Mouse (Mus musculus) MEL-GATA-1-ER (cell line): ENCODE measurements around the gene Kcnk10.

Experiments
- DNase-seq: peaks from one replicate; pipeline ENCODE4 v3.0.0-alpha.2; 2012; ENCODE audit warnings: low read depth; ENCODE audit errors: extremely low read depth

The Kcnk10 gene

DNA sequence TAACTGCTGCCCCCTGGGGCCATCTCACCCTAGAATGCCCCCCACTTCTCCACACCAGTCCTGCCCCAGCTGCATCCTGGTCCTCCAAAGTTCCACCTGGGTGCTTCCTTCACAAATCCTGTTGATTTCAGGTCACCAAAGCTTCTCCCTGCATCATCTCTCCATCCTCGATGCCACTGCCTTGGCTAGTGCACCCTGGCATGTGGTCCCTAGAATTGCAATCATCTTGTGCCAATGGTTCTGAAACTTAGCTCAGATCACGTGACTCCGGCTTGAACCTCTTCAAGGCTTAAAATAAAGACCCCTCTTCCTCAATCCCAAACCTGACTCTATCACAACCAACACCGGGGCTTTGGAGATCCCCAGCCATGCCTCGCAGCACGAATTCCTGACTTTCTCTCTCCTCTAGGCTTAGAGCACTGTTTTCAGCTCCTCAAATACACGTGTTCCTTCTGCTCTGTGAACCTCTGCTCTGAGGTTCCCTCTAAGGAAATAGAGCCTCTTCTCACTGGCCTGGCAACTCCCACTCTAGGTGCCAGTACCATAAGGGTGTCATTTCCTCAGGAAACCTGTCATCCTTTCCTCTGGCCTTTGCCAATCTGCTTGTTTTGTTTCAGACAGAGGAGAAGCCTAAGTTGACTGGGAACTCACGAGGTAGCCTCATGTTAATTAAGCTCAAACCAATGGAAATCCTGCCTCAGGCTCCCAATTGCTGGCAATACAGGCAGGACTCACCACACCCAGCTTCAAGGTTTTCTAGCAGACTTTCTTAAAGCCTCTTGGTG, 6.0 kb downstream of the Kcnk10 start:
- DNase-seq = no peak

DNA sequence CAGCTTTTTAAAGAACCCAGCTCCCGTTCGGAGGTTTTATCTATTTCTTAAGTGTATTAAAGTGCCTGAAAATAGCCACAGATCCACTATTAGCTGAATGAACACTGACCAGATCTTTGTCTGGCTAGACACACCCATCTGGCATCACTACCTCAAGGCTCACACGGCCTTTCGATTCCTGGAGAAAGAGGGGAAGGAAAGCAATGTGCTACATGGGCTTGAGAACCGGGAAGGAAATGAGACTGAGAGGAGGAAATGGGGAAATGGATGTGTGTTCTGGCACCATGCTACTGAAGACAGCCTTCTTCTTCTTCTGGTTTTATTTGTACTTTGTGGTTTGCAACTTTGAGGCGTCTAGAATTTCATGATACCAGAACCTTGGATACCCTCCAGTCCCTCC, 8.7 kb downstream of the Kcnk10 start:
- DNase-seq = no peak

DNA sequence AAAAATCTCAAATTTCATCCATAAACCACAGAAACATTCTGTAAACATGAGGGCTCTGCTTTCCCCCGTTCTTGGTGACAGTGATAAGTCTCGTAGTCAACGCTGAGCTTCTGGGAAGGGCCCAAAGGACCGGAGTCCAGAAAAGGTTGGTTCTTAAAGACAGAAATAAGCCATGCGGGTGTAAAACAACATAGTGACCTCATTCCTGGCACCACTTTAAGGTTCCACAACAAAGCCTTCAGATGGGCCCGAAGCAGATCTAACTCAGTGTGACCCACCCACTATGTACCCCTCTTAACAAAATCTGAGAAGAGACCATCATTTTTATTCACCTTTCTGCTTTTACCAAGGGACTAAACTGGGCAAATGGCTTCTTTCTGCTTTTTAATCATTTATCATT, 10.2 kb downstream of the Kcnk10 start:
- no peak for DNase-seq

DNA sequence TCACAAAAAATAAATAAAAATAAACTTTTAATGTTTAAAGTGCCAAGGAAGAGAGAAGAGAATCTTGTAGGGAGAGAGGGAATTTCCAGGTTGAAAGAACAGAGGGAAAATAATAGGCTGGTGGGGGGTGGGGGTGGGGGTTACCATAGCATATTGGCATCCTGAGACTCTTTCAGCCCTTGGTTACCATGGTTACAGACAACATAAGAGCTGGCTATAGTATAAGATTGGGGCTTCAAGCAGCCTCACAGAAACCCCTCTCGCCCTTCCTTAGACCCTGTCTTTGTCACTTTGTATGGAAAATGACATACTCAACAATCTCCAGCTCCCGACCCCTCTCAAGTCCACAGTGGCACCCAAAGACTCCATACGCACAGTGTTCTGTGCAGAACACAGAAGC, 13.7 kb downstream of the Kcnk10 start:
- no peak for DNase-seq

DNA sequence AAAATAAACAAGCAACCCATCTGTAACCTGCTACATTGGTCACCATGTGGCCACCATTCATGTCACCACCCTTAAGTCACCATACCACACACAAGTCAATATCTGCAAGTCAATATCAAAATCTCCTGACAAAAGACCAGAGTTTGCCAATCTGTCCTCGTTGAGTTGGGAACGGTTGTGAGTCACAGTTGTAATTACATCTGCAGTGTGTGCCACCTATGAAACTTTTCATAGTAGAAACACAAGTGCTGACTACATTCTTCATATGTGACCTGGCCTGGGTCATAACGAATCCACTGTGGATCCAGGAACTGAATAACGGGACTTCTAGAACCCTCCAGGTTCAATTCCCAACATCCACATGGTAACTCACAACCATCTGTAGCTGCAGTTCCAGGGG, 14.8 kb downstream of the Kcnk10 start:
- DNase-seq = no peak

DNA sequence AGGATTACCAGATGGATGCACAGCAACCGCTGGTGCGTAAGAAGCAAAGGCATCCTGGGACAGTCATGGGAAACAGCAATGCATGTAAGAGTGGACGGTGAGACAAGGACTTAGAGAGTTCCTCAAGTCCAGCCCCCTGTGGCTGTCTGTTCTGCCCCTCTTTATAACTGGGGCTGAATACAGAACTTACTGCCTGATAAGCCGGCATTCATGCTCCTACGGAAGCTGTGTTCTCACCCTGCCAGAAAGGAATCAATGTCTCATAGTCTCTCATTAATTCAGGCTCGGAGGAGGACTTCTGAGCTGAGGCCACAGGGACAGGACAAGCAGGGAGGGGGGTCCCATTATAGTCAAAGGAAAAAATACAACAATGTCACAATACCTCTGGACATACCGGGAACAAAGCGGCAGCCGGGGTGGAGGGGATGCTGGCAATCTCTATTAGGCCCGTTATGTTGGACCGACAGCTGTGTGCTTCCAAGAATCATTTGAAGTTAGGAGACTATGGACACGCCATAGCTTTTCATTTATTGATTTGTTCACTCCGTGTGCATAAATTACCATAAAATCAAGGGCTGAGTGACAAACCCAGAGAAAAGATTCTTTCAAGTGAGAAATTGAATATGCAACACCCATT, 15.7 kb downstream of the Kcnk10 start:
- no peak for DNase-seq

DNA sequence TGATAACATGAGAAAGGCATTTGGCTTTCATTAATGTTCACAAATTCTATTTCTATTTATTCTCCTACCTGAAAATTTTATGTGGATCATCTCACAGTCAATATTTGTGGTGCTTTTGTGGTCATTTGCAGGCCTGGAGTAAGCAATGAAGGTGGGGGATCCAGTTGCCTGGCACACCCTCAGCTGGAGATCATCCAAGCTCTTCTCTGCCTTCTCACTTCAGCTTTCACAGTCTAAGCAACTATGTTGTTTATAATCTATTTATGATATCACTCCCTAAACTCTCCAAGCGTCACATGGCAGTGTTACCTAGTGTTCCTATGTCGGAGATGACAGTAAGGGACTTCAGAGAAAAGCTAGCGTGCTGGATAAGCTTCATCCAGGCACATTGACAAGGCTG, 18.1 kb downstream of the Kcnk10 start:
- no peak for DNase-seq

DNA sequence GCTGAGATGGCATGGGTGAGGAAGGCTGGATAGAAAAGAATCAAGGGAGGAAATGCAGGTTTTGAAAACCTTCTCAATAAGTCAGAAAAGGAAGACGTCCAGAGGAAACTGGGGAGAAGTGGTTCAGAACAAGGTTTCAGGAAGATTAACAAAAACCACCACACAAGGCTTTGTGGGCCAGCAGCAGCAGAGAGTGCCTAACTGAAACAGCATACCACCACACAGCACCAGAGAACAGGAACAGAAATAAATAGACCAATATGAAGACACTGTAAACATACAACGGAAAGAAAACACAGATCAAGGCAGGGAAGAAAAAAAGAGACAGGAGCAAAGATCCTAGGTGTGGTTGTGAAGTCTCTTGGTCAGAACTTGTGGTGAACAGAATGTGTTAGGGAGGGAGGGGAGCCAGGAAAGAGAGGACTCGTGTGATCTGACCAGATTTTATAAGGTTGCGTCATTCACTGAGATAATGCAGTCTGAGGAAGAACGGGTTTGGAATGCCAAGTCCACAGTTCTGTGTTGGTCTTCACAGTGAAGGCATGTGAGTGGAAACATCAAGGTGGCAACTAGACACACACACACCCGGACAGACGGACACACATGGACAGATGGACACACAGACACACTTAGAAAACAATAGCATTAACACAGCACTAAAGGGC, 21.0 kb downstream of the Kcnk10 start:
- DNase-seq = no peak

DNA sequence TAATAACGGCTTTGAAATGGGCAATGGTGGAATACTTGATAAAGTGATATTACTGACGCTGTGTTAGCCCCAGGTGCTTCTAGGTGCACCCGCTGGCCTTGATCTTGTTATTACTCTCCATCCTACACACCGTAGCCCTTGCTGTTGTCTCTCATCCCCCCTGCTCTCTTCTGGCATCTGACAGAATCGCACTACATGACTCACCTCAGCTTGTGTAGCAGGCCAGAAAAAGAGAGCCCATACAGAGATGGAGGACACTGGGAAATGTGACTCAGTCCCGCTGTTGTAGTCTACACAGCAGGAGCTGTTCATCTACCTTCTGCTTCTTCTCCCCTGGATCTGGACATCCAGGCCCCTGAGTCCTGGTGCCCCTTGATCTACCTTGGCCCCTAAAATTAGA, 28.1 kb downstream of the Kcnk10 start:
- no peak for DNase-seq

DNA sequence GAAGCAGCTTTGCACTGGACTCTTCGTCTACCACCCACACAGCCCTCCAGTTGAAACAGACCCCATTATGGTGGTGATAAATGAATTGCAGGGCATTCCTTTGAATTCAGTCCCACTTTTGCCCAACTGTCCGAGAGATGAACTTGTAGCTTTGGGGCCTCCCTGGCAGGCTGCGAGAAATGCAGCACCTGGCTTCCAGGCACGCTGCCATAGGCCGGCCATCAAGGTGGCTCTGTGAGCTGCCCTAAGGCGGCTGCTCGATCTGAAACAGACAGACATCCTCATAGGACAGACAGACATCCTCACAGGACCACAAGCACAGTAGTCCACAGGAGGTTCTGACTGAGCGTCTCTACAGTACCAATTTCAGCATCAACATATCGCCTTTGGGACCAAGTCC, 30.0 kb downstream of the Kcnk10 start:
- DNase-seq = no peak

DNA sequence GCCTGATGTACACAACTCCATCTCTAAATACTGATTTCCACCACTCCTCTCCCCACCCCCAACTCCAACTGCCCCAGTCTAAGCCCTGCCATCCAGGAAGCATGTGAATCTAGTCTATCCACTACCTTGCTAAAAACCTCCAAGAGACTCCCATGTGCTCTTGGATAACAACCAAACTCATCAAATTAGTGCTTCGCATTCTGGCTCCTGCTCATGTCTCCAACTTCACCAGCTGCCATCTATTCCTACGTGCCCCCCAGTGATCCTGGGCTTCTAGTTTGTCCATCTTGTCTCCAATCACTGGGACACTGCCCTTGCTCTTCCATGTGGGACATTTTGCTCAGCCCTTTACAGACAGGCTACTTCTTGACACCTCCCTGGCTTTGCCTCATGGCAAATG, 32.2 kb downstream of the Kcnk10 start:
- no peak for DNase-seq

DNA sequence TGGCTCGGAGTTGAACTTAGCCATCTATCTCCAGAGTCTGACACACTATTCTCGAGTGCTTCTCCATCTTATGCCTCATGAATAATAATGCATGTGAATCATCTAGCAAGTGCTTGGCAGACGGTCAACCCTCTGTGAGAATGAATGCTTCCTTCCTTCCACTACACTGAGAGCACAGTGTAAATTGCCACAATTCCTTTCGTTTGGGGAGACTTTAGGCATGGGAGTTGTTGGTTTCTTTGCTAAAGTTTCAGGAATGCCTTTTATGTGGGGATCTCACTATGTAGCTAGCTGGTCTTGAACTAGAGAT, 32.9 kb downstream of the Kcnk10 start:
- no peak for DNase-seq

DNA sequence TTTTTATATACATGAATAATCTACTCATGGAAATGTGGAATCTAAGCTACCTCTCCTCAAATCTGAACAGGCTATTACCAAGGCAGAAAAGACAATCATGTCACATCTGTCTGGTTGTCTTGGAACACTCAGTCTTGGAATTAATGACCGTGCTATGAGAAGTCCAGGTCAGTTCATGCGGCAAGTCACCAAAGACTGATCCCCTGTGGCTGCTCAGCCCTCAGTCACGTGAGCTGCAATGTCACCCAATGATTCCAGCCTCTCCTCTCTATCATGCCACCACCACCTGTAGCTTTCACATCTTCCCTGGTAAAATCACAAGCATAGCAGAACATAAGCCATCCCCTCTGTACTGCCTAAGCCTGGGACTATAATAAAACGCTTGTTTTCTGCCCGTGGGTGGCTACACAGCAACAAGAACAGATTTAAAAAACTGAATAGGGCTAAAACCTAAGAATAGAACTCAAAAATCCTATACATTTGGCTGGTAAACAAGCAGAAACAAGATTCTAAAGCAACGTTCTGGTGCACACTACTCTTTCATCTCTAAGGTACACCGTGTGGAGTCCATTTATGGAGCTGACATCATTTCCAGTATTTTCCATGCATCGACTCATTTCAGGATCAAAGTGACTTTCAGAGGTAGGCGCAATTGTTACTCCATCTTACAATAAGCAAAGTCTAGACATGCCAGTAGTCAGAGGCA, 33.4 kb downstream of the Kcnk10 start:
- DNase-seq = no peak

DNA sequence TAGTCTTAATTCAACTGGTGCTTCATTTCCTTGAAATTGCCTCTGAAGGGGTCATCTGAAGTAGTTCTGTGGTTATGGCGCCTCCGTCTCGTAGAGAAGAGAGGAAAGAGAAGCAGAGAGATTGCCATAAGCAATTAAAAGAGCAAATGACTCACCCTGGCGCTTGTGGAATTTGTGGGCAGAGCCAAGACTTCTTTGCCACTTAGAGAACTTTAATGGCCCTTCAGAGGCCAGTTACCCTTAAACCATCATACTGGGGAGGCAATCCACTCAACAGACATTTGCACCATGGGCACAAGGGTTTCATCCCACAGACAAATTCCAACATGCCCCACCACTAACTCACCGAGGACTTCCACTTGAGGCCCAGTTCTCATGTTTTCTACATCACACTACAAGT, 41.4 kb downstream of the Kcnk10 start:
- no peak for DNase-seq

DNA sequence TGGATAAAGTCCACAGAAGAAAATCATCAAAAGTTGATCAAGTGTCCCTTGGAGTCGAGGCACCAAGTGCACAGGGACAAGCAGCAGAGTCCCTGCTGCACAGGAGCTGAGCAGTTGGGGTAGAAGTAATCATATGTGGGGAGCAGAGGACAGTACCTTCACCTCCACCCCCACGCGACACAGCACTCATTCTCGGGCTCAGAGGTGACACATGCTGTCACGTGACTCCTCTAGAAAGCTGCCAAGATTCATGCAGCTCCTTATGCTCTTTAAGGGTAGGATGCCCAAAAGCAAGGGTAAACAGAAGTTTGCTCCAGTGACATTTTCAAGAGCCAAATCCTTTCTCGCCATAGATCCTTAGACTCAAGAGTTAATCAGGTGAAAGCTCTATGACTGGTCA, 42.1 kb downstream of the Kcnk10 start:
- DNase-seq = no peak

DNA sequence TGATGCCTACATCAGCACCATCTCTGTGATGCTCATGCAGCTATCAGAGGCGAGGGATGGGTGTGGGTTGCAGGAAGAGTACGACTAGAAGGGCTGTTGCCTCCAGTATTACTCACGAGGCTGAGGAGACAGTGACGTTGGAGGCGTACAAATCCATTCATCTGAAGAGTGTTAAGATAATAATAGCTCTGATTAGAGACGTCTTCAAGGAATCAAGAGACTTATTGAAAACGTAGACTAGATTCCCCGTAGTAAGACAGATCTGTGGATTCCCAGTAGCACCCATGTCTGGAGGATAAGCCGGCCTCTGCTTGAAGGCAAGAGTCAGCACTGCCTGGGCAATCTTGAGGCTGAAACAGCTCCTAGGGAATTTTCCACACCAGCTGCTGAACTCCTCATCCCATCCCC, 42.6 kb downstream of the Kcnk10 start:
- no peak for DNase-seq

DNA sequence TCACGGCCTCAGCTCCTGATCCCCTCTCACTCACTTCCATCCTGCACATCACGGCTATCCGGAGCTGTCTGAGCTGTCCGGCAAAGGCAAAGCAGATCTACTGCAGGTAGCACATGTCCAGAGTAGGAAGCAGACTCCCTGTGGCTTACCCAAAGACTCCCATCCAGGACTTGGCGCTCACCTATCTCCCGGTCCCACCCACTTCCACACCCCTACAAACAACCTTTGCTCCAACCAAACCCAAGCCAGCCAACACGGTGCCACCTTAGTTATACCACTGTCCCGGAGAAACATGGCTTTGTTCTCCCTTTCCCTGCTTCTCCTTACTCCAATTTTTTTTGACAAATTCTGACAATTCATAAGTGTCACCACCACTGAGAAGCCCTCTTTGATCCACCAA, 49.5 kb downstream of the Kcnk10 start:
- DNase-seq = no peak

DNA sequence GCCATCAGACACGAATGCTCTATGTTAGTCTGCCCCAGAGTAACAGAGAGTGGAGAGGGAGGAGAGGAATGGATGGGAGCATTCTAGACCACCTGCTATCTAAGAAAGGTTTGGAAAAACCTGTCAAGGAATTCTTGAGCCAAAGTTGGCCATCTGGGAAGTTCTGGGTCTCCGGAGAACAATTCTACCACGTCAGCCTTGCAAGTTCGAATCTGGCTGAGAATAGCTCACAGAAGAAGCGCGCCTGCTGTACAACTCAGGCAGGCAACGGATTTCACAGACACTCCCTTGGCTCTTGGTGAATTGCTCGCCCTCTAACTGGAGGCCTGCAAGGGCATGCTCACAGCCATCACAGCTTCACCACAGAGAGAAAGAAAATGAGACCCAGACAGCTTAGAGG, 52.7 kb downstream of the Kcnk10 start:
- no peak for DNase-seq

DNA sequence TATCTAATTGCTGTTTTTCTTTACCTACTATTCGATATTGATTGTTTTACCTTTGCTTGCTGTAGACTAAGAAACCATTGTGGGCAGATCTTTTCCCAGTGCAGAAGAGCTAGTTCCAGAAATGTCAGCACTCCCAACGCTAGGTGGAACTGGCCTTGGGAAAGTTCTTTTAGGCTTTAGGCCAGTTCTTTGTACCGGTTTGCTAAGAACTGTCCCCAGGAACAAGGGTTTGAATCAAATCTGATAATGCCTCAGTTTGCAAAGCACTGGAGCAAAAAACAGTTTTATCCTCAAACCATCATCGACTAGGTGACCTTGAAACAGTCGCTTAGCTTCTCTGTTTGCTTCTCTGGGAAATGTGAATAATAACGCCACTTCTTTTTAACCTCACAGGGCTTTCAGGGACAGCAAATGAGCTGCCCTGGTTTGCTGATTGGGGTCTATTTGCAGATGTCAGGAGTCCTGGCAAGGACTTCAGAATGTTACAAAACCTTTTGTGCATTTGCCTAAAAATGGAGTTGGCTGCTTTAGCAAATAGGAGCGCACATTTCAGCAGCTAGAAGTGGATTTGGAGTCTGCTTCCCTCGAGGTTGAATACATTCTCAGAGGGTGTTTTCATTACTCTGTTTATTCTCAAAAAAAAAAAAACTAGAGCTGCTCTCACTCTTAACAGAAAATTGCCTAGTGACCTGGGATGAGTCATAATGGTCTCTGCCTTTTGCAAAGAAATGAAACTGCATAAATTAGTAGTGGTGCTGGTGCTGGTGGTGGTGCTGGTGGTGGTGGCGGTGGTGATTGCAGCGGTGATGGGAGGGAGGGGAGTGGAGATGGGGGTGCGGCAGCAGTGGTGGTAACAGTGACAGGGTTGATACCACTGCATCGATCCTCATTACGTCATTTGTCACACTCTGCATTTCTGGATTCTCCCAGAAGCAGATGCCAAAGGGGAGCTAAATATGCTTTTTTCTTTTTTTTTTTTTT, 53.5 kb downstream of the Kcnk10 start:
- no peak for DNase-seq

DNA sequence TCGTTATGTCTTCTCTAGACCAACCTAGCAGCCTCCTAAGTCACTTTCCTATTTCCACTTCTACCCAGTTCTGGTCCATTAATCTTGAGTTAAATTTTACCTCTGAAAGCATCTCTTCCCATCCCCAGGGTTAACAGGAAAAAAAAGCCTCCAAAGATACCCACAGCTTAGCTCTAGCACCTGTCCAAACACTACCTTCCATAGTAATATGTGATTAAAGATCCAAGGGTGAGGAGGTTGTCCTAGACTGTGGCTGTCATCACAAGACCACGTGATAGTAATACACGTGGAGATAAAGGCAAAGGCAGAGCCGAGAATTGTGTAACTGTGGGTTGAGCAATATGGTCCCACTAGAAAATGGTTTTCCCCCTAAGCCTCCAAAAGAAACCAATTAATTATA, 56.8 kb downstream of the Kcnk10 start:
- no peak for DNase-seq

DNA sequence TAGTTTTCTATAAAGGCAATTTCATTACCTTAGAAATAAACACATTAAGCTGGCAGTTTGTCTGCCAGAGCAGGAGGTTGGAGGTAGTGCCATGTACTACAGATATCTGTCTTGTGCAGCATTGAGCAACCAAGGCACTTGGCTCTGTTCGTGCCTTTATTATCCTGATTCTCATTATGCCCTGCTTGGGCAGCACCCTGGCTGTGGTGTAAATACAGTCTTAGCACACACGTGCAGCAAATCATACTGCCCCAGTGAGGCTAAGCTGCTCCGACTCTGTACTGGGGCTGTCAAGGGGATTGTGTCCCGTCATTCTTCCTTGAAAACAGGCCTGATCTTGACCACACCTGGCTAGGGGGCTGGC, 57.6 kb downstream of the Kcnk10 start:
- no peak for DNase-seq
